Mouse (Mus musculus) liver, embryonic 11.5 days (tissue): ENCODE results near the gene Slc26a1. TPM values are rescaled to one million over a fixed set of nuclear protein-coding genes. Genes with fewer than 3 reads are reported as not detected.

Source experiments
- ATAC-seq: fragments of 200-750 bp; cut with Nextera tagmentation; replicated peaks from 2 replicates; pipeline ENCODE4 v1.8.0; 2017; ENCODE audit warnings: moderate number of reproducible peaks, mild to moderate bottlenecking, moderate TSS enrichment, moderate library complexity; ENCODE audit not compliant: low FRiP score
- DNase-seq: peaks from one replicate; pipeline ENCODE4 v3.0.0-alpha.2; 2017; ENCODE audit warnings: low spot score
- H3K27ac ChIP-seq: fragments of 300-500 bp; sonication (generic); 2 replicates; pipeline ENCODE4 v1.5.1; 2014; ENCODE audit warnings: mild to moderate bottlenecking, low read depth, low read length, control low read depth
- H3K27me3 ChIP-seq: fragments of 300-500 bp; sonication (generic); replicated peaks from 2 replicates; pipeline ENCODE4 v1.6.1; 2014; ENCODE audit warnings: low read length, mixed read lengths; ENCODE audit not compliant: control insufficient read depth, insufficient read depth
- H3K36me3 ChIP-seq: fragments of 300-500 bp; sonication (generic); 2 replicates; pipeline ENCODE4 v1.6.1; 2014; ENCODE audit warnings: mild to moderate bottlenecking, low read length, moderate library complexity, mixed read lengths; ENCODE audit not compliant: control insufficient read depth, insufficient read depth
- H3K4me1 ChIP-seq: fragments of 300-500 bp; sonication (generic); replicated peaks from 2 replicates; pipeline ENCODE4 v1.6.1; 2014; ENCODE audit warnings: low read length, mixed read lengths; ENCODE audit not compliant: control insufficient read depth, insufficient read depth
- H3K4me2 ChIP-seq: fragments of 300-500 bp; sonication (generic); 2 replicates; pipeline ENCODE4 v1.6.1; 2014; ENCODE audit warnings: mild to moderate bottlenecking, control low read depth, moderate library complexity
- H3K4me3 ChIP-seq: fragments of 300-500 bp; sonication (generic); 2 replicates; pipeline ENCODE4 v1.5.1; 2014; ENCODE audit warnings: low read depth, low read length, control low read depth
- H3K9ac ChIP-seq: fragments of 300-500 bp; sonication (generic); 2 replicates; pipeline ENCODE4 v1.6.1; 2014; ENCODE audit warnings: low read depth, low read length, control low read depth
- H3K9me3 ChIP-seq: fragments of 300-500 bp; sonication (generic); 2 replicates; pipeline ENCODE4 v1.6.1; 2016; ENCODE audit warnings: low read length, inconsistent platforms, mixed read lengths; ENCODE audit not compliant: control insufficient read depth
- WGBS: fragments of 180-500 bp; shearing (Covaris S2); extraction: QIAGEN DNeasy Blood & Tissue Kit; methylation state at CpG from one replicate; pipeline ENCODE4 v1.1.7; 2014; 5-methylcytosine and 5-hydroxymethylcytosine counted together
- polyA plus RNA-seq: library from polyadenylated mRNA; unstranded; fragments of >200 nt; fragmentation: Nextera tagmentation; extraction: Ambion mirVana; gene quantifications from 2 replicates; pipeline ENCODE4 v1.2.1, GENCODE M21; 2014

Gene Slc26a1
- polyA plus RNA-seq, 1 experiment from 2014 or later, result 11.6 TPM

DNA sequence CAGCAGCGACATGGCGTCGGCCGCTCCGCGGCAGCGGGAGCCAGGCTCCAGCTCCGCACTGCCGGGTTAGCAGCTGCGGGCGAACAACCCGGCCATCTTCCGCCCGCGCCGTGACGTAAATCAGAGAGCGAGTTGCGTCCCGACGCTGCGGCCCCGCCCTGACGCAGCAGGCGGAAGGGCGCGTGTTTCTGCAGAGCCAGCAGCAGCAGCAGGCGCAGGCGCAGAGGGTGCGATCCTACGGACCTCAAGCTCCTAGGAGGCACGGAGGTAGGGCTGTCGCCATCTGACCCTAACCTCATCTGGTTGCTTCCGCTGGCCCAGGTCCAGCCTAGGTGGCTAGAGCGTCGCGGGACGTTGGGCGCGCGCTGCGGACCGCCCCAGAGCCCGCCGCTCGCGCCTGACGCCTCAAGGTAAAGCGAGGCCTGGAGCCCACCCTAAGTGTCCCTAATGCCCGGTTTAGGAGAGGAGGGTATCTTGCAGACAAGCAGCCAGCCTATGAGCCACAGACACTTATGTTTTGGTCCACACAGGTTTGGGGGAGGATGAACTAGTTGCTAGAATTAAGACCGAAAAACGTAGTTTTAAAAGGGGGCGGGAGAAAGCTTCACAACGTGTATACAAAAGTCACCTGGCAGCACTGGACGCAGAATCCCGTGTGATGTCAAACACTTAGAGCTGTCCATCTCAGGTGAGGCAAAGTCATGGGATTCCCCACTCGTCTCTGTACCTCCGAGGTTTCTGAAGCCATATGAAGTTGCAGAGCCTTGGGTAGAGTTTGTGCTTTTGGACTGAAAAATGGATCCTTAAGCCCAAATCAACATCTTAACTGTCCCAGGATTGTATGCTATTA lies 45.5 kb downstream of the Slc26a1 start, which contains the start of the genes Gak and Tmem175:
TSS of gene Gak (minus strand) at position 122 of the 850 bp plus-strand sequence.
TSS of gene Tmem175 (plus strand) at position 137 of the 850 bp plus-strand sequence.
- Histone ChIP-seq H3K4me1 (peaks cover 26% of the 10 kb centered on the region), H3K27me3 (no peaks in the 10 kb centered on the region), H3K27ac (peak within 1 kb of the TSS; percentile 82), H3K4me2 (peak within 1 kb of the TSS; percentile 93), H3K9me3 (no peaks in the 10 kb centered on the region), H3K4me3 (peak within 1 kb of the TSS; percentile 84), H3K9ac (peak within 1 kb of the TSS; percentile 86), H3K36me3 (0 out of 2 replicates have a peak, but pooled peaks cover 2% of the 10 kb centered on the region)
- ATAC-seq (peak; percentile 94), DNase-seq (peak; percentile 90)
- WGBS, result under 1% methylated on average over 58 of the region's 58 CpGs

- Histone ChIP-seq H3K9me3 (no peaks in the 10 kb centered on the region), H3K4me3 (peak overlapping the region; percentile 84), H3K27ac (peak overlapping the region; percentile 82), H3K27me3 (no peaks in the 10 kb centered on the region), H3K4me1 (peaks cover 26% of the 10 kb centered on the region), H3K4me2 (peak overlapping the region; percentile 93), H3K9ac (peak overlapping the region; percentile 86), H3K36me3 (peaks cover 8% of the 10 kb centered on the region; the same call in 1 of the 2 replicates)
- DNase-seq (no peak), ATAC-seq (peak; percentile 81)
- WGBS, result 2% methylated on average over 32 of the region's 32 CpGs
Measured at GRCm38 (mm10) chr5:108628891-108629633, 46.3 kb downstream of the Slc26a1 start.

- Histone ChIP-seq H3K9me3 (no peaks in the 10 kb centered on the region), H3K27me3 (no peaks in the 10 kb centered on the region), H3K36me3 (peaks cover 26% of the 10 kb centered on the region), H3K27ac (peak overlapping the region; percentile 53; the same call in 1 of the 2 replicates), H3K4me2 (peak overlapping the region; percentile 36; the same call in 1 of the 2 replicates), H3K4me3 (no peak overlapping the region), H3K9ac (no peak overlapping the region), H3K4me1 (peaks cover 26% of the 10 kb centered on the region)
- ATAC-seq, result no peak
- DNase-seq, result no peak
- 58% methylated on average over 4 of the region's 4 CpGs for WGBS
Measured at GRCm38 (mm10) chr5:108626050-108626660, 49.2 kb downstream of the Slc26a1 start.

DNA sequence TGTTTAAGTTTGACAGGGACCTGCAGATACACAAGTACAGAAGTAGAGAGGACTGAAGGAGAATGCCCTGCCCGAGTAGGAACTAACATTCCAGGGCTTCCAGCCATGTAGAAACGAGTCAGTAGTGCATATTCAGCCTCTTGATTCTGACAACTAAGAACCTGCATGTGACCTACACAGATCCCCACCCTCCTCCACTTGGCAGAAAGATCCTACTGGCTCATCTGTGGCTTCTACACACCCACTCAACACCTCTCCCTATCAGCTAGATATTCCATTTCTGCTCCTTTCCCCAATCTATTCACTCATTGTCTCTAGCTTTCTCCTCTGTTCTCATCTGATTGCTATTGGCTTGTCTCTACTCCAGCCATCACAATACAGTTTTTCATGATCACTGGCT lies 53.5 kb downstream of the Slc26a1 start:
- Histone ChIP-seq H3K4me2 (no peak overlapping the region), H3K27me3 (no peaks in the 10 kb centered on the region), H3K36me3 (peaks cover 30% of the 10 kb centered on the region), H3K9ac (no peak overlapping the region), H3K27ac (no peak overlapping the region), H3K9me3 (no peaks in the 10 kb centered on the region), H3K4me1 (peaks cover 10% of the 10 kb centered on the region; the same call in 1 of the 2 replicates), H3K4me3 (no peak overlapping the region)
- WGBS, result 79% methylated on average over 2 of the region's 2 CpGs
- no peak for DNase-seq
- no peak for ATAC-seq

Other genes starting within 250 kb of the Slc26a1 start
- gene Atp5k, start 241.1 kb downstream of the Slc26a1 start, polyA plus RNA-seq, result 419 and 473 TPM in 2 replicates
- 0.12 TPM in 1 of 2 replicates, not detected in the other for gene Mfsd7a, start 226.7 kb downstream of the Slc26a1 start, polyA plus RNA-seq
- 17.6 and 19.6 TPM in 2 replicates for gene Pcgf3, start 214.3 kb downstream of the Slc26a1 start, polyA plus RNA-seq
- not detected in 2 replicates for gene Cplx1, start 125.5 kb downstream of the Slc26a1 start, polyA plus RNA-seq
- gene Gak, start 45.8 kb downstream of the Slc26a1 start, polyA plus RNA-seq, result 55.0 and 55.6 TPM in 2 replicates
- gene Tmem175, start 45.8 kb downstream of the Slc26a1 start, polyA plus RNA-seq, result 24.7 and 30.4 TPM in 2 replicates
- 9.8 and 10.1 TPM in 2 replicates for gene Idua, start 15.2 kb downstream of the Slc26a1 start, polyA plus RNA-seq
- gene Dgkq, start 5.9 kb downstream of the Slc26a1 start, polyA plus RNA-seq, result 5.8 and 8.8 TPM in 2 replicates
- 21.3 and 22.1 TPM in 2 replicates for gene Fgfrl1, start 16.8 kb upstream of the Slc26a1 start, polyA plus RNA-seq
- 2.4 and 3.2 TPM in 2 replicates for gene Rnf212, start 99.4 kb upstream of the Slc26a1 start, polyA plus RNA-seq
- gene Tmed11, start 119.8 kb upstream of the Slc26a1 start, polyA plus RNA-seq, result not detected in 2 replicates
- not detected in 2 replicates for gene Vmn2r8, start 133.3 kb upstream of the Slc26a1 start, polyA plus RNA-seq
- not detected in 2 replicates for gene Vmn2r9, start 177.0 kb upstream of the Slc26a1 start, polyA plus RNA-seq